Mouse (Mus musculus) CD4-positive, CD25-positive, alpha-beta regulatory T cell, adult 4 months (primary cell): ENCODE measurements at regions not wholly inside any gene's neighbourhood (a gene's known extent, or its start where the extent isn't known, plus 50 kb on each side); places are given as distances from the start of the nearest gene placed in this dataset.
"Not testable (repeated sequence)": the region's sequence is repeated elsewhere in the genome, so short reads cannot be mapped to it uniquely, and the experiment has no call there.

ENCODE experiments used
- ATAC-seq: one replicate; pipeline ENCODE4 v1.8.0; 2017

GRCm38 (mm10) chr12:15562826-15563225 is 253.9 kb downstream of the Trib2 start:
- no peak for ATAC-seq

- no peak for ATAC-seq
These were observed 261.3 kb downstream of the Trib2 start for GRCm38 (mm10) chr12:15555471-15555870.

- no peak for ATAC-seq
These were observed 263.1 kb downstream of the Trib2 start for GRCm38 (mm10) chr12:15553681-15554007.

- ATAC-seq = no peak
These were observed 263.6 kb downstream of the Trib2 start for GRCm38 (mm10) chr12:15552979-15553680.

GRCm38 (mm10) chr12:15552210-15552609 is 264.5 kb downstream of the Trib2 start:
- no peak for ATAC-seq

GRCm38 (mm10) chr12:15551281-15551900 is 265.3 kb downstream of the Trib2 start:
- no peak for ATAC-seq

GRCm38 (mm10) chr12:15544351-15544750 is 272.4 kb downstream of the Trib2 start:
- ATAC-seq = no peak

- no peak for ATAC-seq
These were observed 274.2 kb downstream of the Trib2 start for GRCm38 (mm10) chr12:15542486-15542885.

GRCm38 (mm10) chr12:15536852-15537368 is 279.8 kb downstream of the Trib2 start:
- ATAC-seq = no peak

- ATAC-seq = peak; percentile 17
These were observed 280.5 kb downstream of the Trib2 start for GRCm38 (mm10) chr12:15536247-15536646.

- peak; percentile 88 for ATAC-seq
These were observed 280.9 kb downstream of the Trib2 start for GRCm38 (mm10) chr12:15535822-15536221.

GRCm38 (mm10) chr12:15520783-15521407 is 295.8 kb downstream of the Trib2 start:
- ATAC-seq = no peak

- no peak for ATAC-seq
These were observed 304.7 kb downstream of the Trib2 start for GRCm38 (mm10) chr12:15511994-15512393.

GRCm38 (mm10) chr12:15507576-15507975 is 309.1 kb downstream of the Trib2 start:
- no peak for ATAC-seq

GRCm38 (mm10) chr12:15493640-15494039 is 323.1 kb downstream of the Trib2 start:
- ATAC-seq = no peak

- ATAC-seq = no peak
These were observed 344.0 kb downstream of the Trib2 start for GRCm38 (mm10) chr12:15472741-15473140.

- no peak for ATAC-seq
These were observed 357.3 kb downstream of the Trib2 start for GRCm38 (mm10) chr12:15459429-15459828.

GRCm38 (mm10) chr12:15456369-15456768 is 360.4 kb downstream of the Trib2 start:
- ATAC-seq = not testable (repeated sequence)

- ATAC-seq = no peak
These were observed 361.0 kb downstream of the Trib2 start for GRCm38 (mm10) chr12:15455744-15456143.

GRCm38 (mm10) chr12:15449484-15449883 is 367.2 kb downstream of the Trib2 start:
- ATAC-seq = no peak

- ATAC-seq = no peak
These were observed 400.4 kb downstream of the Trib2 start for GRCm38 (mm10) chr12:15416180-15416766.

GRCm38 (mm10) chr12:15410419-15410818 is 406.3 kb downstream of the Trib2 start:
- ATAC-seq = no peak

- not testable (repeated sequence) for ATAC-seq
These were observed 409.1 kb downstream of the Trib2 start for GRCm38 (mm10) chr12:15407577-15407976.
